Mouse (Mus musculus): ENCODE measurements around the gene Ckap2.
A peak's percentile ranks its signal among the peaks of the same experiment; 100 is the strongest.

Ckap2 gene

GRCm38 (mm10) chr8:22147706-22148366 lies 37.8 kb downstream of the Ckap2 start:
- DNase-seq = no peak

GRCm38 (mm10) chr8:22145831-22146230 lies 39.8 kb downstream of the Ckap2 start:
- DNase-seq = no peak

GRCm38 (mm10) chr8:22143764-22144491 lies 41.7 kb downstream of the Ckap2 start:
- no peak for DNase-seq

GRCm38 (mm10) chr8:22142592-22142991 lies 43.0 kb downstream of the Ckap2 start:
- no peak for DNase-seq

- DNase-seq = no peak
These were observed 43.7 kb downstream of the Ckap2 start for GRCm38 (mm10) chr8:22141836-22142385.

DNA sequence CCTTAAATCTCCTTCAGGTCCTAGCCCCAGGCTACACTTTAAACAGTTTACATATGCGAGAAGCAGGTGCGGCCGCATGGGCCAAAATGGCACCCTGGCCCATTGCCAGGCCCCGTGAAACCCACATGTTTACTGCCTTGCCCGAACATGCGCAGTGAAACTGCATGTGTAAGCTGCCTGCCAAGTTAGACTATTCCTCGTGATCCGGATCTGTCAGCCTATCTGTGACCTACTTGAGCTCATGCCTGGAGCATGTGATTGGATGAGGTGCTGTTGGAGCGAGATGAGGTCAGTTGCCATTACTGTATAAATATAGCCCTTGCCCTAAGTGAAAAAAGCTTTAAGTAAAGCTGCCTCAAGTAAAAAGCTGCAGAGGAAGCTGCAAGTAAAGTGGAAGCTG lies 49.2 kb downstream of the Ckap2 start:
- DNase-seq = peak; percentile 22

DNA sequence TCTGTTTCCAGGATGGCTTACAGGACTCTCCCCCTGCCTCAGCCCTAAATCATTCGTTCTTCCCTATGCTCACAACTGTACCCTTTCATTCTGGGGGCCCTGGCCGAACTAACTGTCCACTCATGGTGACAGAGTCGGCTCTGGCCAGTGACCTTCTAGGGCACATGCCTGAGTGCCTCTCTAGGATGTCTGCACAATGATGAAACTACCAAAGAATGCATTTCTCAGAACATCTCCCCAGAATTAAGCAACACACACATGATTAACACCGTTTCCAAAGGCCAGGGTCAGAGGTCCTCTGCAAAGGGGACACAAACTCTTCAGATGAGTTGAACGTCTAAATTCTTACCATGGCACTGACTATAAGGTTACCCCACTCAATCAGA lies 50.9 kb downstream of the Ckap2 start:
- no peak for DNase-seq

DNA sequence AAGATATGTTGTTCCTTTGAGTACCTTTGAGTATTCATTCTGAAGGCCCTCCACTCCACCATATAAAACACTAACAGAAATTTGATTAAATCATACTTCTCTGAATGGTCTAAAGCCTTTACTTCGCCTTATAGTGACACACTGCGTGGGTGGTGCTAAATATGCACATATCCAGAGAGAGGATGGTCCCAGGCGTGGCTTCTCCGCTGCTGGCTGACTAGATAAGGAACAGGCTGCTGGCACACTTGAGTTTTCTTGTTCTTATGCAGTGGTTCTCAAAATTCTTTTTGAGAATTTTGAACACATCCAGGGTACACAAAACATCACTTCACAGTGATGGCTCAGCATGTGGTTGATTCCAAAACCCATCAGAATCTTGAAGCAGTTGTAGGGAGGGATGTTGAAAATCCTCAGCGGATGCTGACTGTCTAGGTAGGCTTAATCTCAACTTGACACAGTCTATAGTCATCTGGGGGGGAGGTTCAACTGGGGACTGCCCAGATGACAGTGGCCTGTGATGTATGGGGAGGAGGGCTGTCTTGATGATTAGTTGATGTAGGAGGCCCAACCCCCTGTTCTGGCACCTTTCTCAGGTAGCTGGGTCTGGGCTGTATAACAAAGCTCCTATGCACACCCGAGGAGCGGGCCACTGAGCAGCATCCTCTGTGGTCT lies 51.4 kb downstream of the Ckap2 start:
- no peak for DNase-seq

GRCm38 (mm10) chr8:22132062-22132461 lies 53.6 kb downstream of the Ckap2 start:
- peak; percentile 6 for DNase-seq

DNA sequence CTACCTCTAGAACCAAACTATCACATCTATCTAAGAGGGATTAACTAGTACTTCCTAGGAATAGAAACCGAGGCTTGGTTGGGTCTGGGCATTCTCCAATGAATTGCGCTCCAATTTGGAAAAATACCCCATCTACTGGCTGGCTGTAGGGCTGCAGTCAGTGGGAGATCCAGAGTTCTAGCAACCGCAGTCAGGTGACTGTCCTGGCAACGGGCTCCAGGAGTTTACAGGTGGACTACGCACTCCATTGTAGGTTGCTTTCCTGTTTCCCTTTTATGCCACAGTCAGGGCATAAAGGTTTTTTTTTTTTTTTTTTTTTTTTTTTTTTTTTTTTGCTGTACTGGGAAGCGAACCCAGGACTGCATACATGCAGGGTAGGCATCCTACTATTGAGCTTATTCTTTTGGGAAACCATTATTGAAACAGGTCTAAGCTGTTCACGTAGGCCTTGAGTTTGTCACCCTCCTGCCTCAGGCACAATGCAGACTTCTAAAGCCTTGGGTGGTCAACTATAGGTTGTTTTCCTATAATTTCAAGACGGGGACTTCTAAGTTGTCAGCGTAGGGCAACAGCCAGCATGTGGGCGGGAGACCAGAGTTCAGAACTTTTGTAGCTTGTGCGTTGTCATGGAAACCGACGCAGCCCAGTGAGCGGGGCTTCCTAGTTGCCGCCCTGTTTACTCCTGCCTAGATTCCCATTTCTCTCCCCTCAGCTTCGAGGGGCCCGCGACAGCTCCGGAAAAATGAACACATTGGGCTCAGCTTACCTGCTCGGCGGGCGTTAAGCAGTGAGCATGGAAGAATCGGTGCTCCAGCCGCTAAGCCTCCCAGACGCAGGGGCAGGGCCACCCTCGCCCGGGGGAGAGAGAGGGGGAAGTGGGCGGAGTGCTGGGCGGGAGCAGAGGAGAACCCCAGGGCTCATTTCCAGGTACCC lies 61.1 kb downstream of the Ckap2 start, which contains the start of gene Nek5:
Nek5 (minus strand) TSS at position 834 of the 933 bp plus-strand sequence.
- DNase-seq = peak; percentile 82

All from retina, postnatal 1 day (tissue).